Mouse (Mus musculus) hindbrain, embryonic 14.5 days (tissue): ENCODE measurements around the gene Myo15. TPM values are rescaled to one million over a fixed set of nuclear protein-coding genes. Genes with fewer than 3 reads are reported as not detected.
"Not testable (repeated sequence)": the region's sequence is repeated elsewhere in the genome, so short reads cannot be mapped to it uniquely, and the experiment has no call there.

Experiments
- ATAC-seq: fragments of 200-750 bp; cut with Nextera tagmentation; 2 replicates; pipeline ENCODE4 v1.8.0; 2017; ENCODE audit warnings: moderate number of reproducible peaks, mild to moderate bottlenecking, moderate TSS enrichment, moderate library complexity; ENCODE audit not compliant: low FRiP score
- DNase-seq: peaks from one replicate; pipeline ENCODE4 v3.0.0-alpha.2; 2015; ENCODE audit warnings: low spot score
- H3K27ac ChIP-seq: fragments of 300-500 bp; sonication (generic); 2 replicates; pipeline ENCODE4 v1.5.1; 2014; ENCODE audit warnings: mild to moderate bottlenecking, moderate library complexity
- H3K27me3 ChIP-seq: fragments of 300-500 bp; sonication (generic); 2 replicates; pipeline ENCODE4 v1.6.1; 2014; ENCODE audit warnings: mild to moderate bottlenecking, low read length, mixed read lengths; ENCODE audit not compliant: control insufficient read depth, insufficient read depth
- H3K36me3 ChIP-seq: fragments of 300-500 bp; sonication (generic); replicated peaks from 2 replicates; pipeline ENCODE4 v1.6.1; 2014; ENCODE audit not compliant: control insufficient read depth, insufficient read depth
- H3K4me1 ChIP-seq: fragments of 300-500 bp; sonication (generic); replicated peaks from 2 replicates; pipeline ENCODE4 v1.6.1; 2014; ENCODE audit warnings: antibody characterized with exemption, low read length, mixed read lengths; ENCODE audit not compliant: control insufficient read depth, insufficient read depth
- H3K4me2 ChIP-seq: fragments of 300-500 bp; sonication (generic); replicated peaks from 2 replicates; pipeline ENCODE4 v1.6.1; 2014; ENCODE audit warnings: mild to moderate bottlenecking, moderate library complexity
- H3K4me3 ChIP-seq: fragments of 300-500 bp; sonication (generic); replicated peaks from 2 replicates; pipeline ENCODE4 v1.5.1; 2014; ENCODE audit warnings: mild to moderate bottlenecking, low read length
- H3K9ac ChIP-seq: fragments of 300-500 bp; sonication (generic); 2 replicates; pipeline ENCODE4 v1.6.1; 2014
- H3K9me3 ChIP-seq: fragments of 300-500 bp; sonication (generic); 2 replicates; pipeline ENCODE4 v1.6.1; 2016; ENCODE audit warnings: low read length; ENCODE audit not compliant: control insufficient read depth
- WGBS: fragments of 180-500 bp; shearing (Covaris S2); extraction: QIAGEN DNeasy Blood & Tissue Kit; methylation state at CpG from one replicate; pipeline ENCODE4 v1.1.7; 2014; 5-methylcytosine and 5-hydroxymethylcytosine counted together
- polyA plus RNA-seq: library from polyadenylated mRNA; unstranded; fragments of >200 nt; fragmentation: Nextera tagmentation; extraction: Ambion mirVana; gene quantifications from 2 replicates; pipeline ENCODE4 v1.2.1, GENCODE M21; 2014

Gene Myo15
- polyA plus RNA-seq: 0.31 and 0.35 TPM in 2 replicates

- DNase-seq (no peak), ATAC-seq (no peak)
- Histone ChIP-seq H3K27me3 (no peaks in the 10 kb centered on the region), H3K4me3 (no peak within 1 kb of the TSS), H3K36me3 (peaks cover 61% of the 10 kb centered on the region), H3K9ac (no peak within 1 kb of the TSS), H3K4me2 (no peak within 1 kb of the TSS), H3K4me1 (no peaks in the 10 kb centered on the region), H3K9me3 (no peaks in the 10 kb centered on the region), H3K27ac (no peak within 1 kb of the TSS)
- WGBS: 95% methylated on average over 3 of the region's 3 CpGs
These were observed at the start of gene Myo15 for GRCm38 (mm10) chr11:60469039-60469438. Gene Myo15, plus strand, starts transcription at chr11:60469339.

DNA sequence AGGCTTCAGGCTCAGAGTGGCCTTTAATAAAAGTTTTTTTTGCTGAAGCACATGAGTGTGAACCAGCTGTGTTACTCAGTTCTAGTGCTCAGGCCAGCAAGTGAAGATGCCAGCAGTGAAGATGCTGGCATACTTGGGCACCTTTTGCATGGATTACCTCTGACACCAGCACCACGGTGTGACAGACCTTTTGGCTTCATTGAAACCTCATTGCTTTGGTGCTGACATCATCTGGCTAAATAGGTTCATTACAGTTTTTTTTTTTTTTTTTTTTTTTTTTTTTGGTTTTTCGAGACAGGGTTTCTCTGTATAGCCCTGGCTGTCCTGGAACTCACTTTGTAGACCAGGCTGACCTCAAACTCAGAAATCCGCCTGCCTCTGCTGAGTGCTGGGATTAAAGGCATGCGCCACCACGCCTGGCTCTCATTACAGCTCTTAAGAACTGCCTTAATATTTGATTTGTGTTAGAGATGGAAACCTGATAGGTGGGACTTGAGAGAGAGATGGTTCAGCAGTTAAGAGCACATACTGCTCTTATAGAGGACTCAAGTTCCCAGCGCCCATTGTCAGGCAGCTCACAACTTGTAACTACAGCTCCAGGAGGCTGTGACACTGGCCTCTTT lies 47.0 kb upstream of the Myo15 start:
- 72% methylated on average over 5 of the region's 6 CpGs for WGBS
- Histone ChIP-seq H3K4me2 (no peak overlapping the region), H3K4me1 (peaks cover 15% of the 10 kb centered on the region), H3K36me3 (peaks cover 8% of the 10 kb centered on the region), H3K9ac (no peak overlapping the region), H3K4me3 (no peak overlapping the region), H3K27me3 (no peaks in the 10 kb centered on the region), H3K27ac (no peak overlapping the region), H3K9me3 (no peaks in the 10 kb centered on the region)
- ATAC-seq (no peak), DNase-seq (no peak)

DNA sequence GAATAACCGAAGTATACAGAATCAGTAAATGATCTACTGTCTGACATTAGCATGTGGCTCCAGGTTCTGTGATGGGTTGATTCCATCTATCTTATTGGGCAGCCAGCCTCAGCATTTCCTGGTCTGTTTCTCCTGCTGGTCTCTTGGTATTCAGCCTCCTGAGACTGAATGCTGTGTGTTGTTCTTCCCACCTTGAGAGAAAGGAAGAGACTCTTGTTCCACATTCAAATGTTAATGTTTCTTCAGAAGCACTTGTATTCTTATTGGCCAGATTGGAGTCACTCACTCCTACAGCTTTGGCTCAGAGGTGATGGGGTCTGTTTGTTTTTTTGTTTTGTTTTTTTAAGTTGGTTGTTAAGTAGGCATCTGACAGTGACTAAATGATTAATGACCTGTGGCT lies 46.1 kb upstream of the Myo15 start:
- H3K36me3 ChIP-seq: peaks cover 17% of the 10 kb centered on the region
- H3K9ac ChIP-seq: no peak overlapping the region
- no peak overlapping the region for H3K4me3 ChIP-seq
- H3K9me3 ChIP-seq: no peaks in the 10 kb centered on the region
- 35% methylated on average over 1 of the region's 1 CpGs for WGBS
- DNase-seq (no peak), ATAC-seq (no peak)
- no peak overlapping the region for H3K4me2 ChIP-seq
- H3K27me3 ChIP-seq: no peaks in the 10 kb centered on the region
- H3K27ac ChIP-seq: no peak overlapping the region
- peaks cover 15% of the 10 kb centered on the region for H3K4me1 ChIP-seq

DNA sequence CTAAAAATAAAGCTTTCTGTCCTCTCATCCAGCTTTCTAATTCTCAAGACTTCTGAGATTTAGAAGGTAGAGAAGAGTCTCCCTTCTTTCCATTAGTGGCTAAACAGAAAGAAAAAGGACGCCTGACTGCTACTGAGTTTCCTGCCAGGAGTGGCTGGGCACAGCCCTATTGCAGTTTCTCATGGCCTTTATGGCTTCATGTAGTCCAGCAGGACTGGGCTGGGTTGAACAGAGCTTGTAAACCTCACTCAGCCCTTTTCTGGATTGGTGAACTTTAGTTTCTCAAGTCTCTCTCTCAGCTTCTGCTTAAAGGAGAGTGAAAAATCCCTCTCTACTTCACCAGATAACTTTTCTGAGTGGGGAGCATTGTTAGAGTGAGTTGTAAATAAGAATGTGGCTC lies 42.7 kb upstream of the Myo15 start:
- no peaks in the 10 kb centered on the region for H3K27me3 ChIP-seq
- H3K4me1 ChIP-seq: no peaks in the 10 kb centered on the region
- peaks cover 43% of the 10 kb centered on the region for H3K36me3 ChIP-seq
- WGBS: 90% methylated on average over 1 of the region's 1 CpGs
- H3K9me3 ChIP-seq: no peaks in the 10 kb centered on the region
- H3K4me2 ChIP-seq: no peak overlapping the region
- no peak overlapping the region for H3K4me3 ChIP-seq
- no peak overlapping the region for H3K9ac ChIP-seq
- no peak for ATAC-seq
- no peak for DNase-seq
- H3K27ac ChIP-seq: no peak overlapping the region

- no peak overlapping the region for H3K4me2 ChIP-seq
- no peak overlapping the region for H3K27ac ChIP-seq
- no peak overlapping the region for H3K9ac ChIP-seq
- H3K9me3 ChIP-seq: no peaks in the 10 kb centered on the region
- no peaks in the 10 kb centered on the region for H3K27me3 ChIP-seq
- ATAC-seq (no peak), DNase-seq (no peak)
- H3K4me3 ChIP-seq: no peak overlapping the region
- H3K4me1 ChIP-seq: no peaks in the 10 kb centered on the region
- 96% methylated on average over 3 of the region's 3 CpGs for whole genome bisulfite sequencing
- peaks cover 55% of the 10 kb centered on the region for H3K36me3 ChIP-seq
These were observed 41.5 kb upstream of the Myo15 start for GRCm38 (mm10) chr11:60427628-60428027.

DNA sequence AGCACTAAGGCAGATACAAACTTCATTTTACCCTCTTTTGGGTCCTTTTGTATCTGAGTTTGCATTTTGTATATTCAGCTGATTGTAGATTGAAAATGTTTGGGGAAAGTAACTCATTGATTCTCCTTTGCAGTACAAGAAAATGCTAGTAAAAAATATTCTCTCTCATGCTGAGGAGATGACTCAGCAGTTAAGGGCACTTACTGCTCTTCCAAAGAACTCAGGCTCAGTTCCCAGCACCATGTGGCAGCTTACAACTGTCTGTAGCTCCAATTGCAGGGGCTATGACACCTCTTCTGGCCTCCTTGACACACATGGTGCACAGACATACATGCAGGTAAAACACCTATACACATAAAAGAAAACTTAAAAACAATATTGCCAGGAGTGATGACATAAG lies 35.6 kb upstream of the Myo15 start:
- Histone ChIP-seq H3K27ac (no peak overlapping the region), H3K36me3 (peaks cover 79% of the 10 kb centered on the region), H3K4me1 (no peaks in the 10 kb centered on the region), H3K27me3 (no peaks in the 10 kb centered on the region), H3K9me3 (no peaks in the 10 kb centered on the region), H3K4me3 (no peak overlapping the region), H3K4me2 (no peak overlapping the region), H3K9ac (no peak overlapping the region)
- DNase-seq: no peak
- ATAC-seq: no peak

DNA sequence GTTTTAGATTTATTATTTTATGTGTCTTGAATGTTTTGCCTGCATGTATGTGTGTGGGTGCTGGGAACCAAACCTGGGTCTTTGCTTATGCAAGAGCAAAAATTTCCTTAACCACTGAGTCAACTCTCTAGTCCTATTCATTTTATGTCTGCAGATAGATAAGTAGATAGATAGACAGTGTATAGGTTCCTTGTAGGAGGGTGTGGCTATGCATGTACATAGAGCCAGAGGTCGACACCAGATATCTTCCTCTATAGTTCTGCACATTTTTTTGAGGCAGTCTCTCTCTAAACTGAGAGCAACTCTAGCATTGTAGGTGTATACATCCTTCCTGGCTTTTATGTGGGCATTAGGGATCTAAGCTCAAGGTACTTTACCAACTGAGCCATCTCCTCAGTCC lies 34.0 kb upstream of the Myo15 start:
- no peak for DNase-seq
- no peak overlapping the region for H3K4me2 ChIP-seq
- ATAC-seq: no peak
- no peak overlapping the region for H3K4me3 ChIP-seq
- no peak overlapping the region for H3K27ac ChIP-seq
- no peak overlapping the region for H3K9ac ChIP-seq
- WGBS: 100% methylated on average over 1 of the region's 1 CpGs
- H3K27me3 ChIP-seq: no peaks in the 10 kb centered on the region
- no peaks in the 10 kb centered on the region for H3K4me1 ChIP-seq
- H3K36me3 ChIP-seq: peaks cover 80% of the 10 kb centered on the region
- H3K9me3 ChIP-seq: no peaks in the 10 kb centered on the region

DNA sequence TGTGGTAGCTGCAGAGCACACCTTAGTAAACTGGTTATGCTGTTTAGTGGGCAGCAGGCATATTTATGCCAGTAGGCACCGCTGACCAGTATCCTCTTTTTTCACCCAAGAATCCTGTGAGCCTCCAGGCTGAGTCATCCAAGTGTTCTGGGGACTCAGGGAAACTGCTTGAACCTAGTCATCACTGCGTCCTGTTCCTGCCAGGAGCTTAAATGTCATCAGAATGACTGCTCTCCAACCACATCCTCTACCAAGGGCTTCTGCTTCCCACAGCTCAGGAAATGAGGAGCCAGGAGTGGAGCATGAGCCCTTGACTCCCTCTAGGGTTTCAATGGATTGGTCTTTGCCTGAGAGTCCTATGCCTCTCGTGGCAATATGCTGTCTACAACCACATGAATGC lies 32.5 kb upstream of the Myo15 start:
- H3K27ac ChIP-seq: no peak overlapping the region
- no peaks in the 10 kb centered on the region for H3K4me1 ChIP-seq
- ATAC-seq (no peak), DNase-seq (no peak)
- no peak overlapping the region for H3K4me3 ChIP-seq
- no peak overlapping the region for H3K4me2 ChIP-seq
- 94% methylated on average over 3 of the region's 3 CpGs for WGBS
- peaks cover 82% of the 10 kb centered on the region for H3K36me3 ChIP-seq
- H3K27me3 ChIP-seq: no peaks in the 10 kb centered on the region
- no peak overlapping the region for H3K9ac ChIP-seq
- no peaks in the 10 kb centered on the region for H3K9me3 ChIP-seq

GRCm38 (mm10) chr11:60439621-60440020 lies 29.5 kb upstream of the Myo15 start:
- WGBS: 10% methylated on average over 1 of the region's 1 CpGs
- peaks cover 83% of the 10 kb centered on the region for H3K36me3 ChIP-seq
- not testable (repeated sequence) for ATAC-seq

DNA sequence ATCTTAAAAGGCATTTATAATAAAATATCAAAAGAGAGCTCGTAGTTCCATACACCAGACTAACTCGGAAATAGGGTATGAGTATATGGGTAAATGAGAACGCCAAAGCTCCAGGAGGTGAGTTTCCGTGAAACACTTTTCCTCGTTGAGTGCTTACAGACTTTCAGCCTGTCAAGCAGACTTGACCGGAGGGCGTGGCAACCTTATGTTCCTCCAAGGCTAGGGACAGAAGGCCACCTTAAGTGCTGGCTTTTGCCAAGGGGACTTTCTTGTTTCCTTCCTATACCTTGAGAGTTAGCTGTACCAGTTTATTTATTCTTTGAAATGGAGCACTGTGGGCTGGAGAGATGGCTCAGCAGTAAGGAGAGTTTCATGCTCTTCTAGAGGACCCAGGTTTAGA lies 29.0 kb upstream of the Myo15 start:
- no peak overlapping the region for H3K4me2 ChIP-seq
- peaks cover 80% of the 10 kb centered on the region for H3K36me3 ChIP-seq
- no peak overlapping the region for H3K27ac ChIP-seq
- 46% methylated on average over 7 of the region's 7 CpGs for WGBS
- no peaks in the 10 kb centered on the region for H3K27me3 ChIP-seq
- H3K9ac ChIP-seq: no peak overlapping the region
- no peaks in the 10 kb centered on the region for H3K9me3 ChIP-seq
- H3K4me1 ChIP-seq: no peaks in the 10 kb centered on the region
- no peak overlapping the region for H3K4me3 ChIP-seq
- DNase-seq (no peak), ATAC-seq (no peak)

More at GRCm38 (mm10) chr11:60439621-60440020, 29.5 kb upstream of the Myo15 start:
- not testable (repeated sequence) for H3K4me2 ChIP-seq, H3K4me3 ChIP-seq, H3K4me1 ChIP-seq, DNase-seq, H3K27me3 ChIP-seq, H3K27ac ChIP-seq, H3K9ac ChIP-seq, H3K9me3 ChIP-seq
